Mouse (Mus musculus) erythroblast, embryonic 14.5 days (primary cell): Measurements from ENCODE around the gene Nsmce4a. TPM values are rescaled to one million over a fixed set of nuclear protein-coding genes. Genes with fewer than 3 reads are reported as not detected.

ENCODE experiments used
- H3K27me3 ChIP-seq: 2 replicates; pipeline ENCODE4 v1.6.1; 2012; ENCODE audit warnings: inconsistent platforms; ENCODE audit not compliant: control insufficient read depth
- H3K36me3 ChIP-seq: 2 replicates; pipeline ENCODE4 v1.6.1; 2012; ENCODE audit warnings: mild to moderate bottlenecking, inconsistent platforms; ENCODE audit not compliant: control insufficient read depth
- H3K4me1 ChIP-seq: 2 replicates; pipeline ENCODE4 v1.6.1; 2012; ENCODE audit warnings: inconsistent platforms; ENCODE audit not compliant: control insufficient read depth
- H3K4me3 ChIP-seq: replicated peaks from 2 replicates; pipeline ENCODE3; 2012; ENCODE audit warnings: moderate library complexity, mild to moderate bottlenecking, inconsistent platforms
- H3K9me3 ChIP-seq: 2 replicates; pipeline ENCODE4 v1.6.1; 2012; ENCODE audit warnings: low read length, inconsistent platforms, mixed read lengths; ENCODE audit not compliant: control insufficient read depth
- GATA1 ChIP-seq: IDR thresholded peaks from 2 replicates; pipeline ENCODE4 v1.6.1; 2012; ENCODE audit warnings: low read length, inconsistent platforms, mixed read lengths
- TAL1 ChIP-seq: IDR thresholded peaks from 3 replicates; pipeline ENCODE4 v1.6.1; 2012; ENCODE audit warnings: low read length, inconsistent platforms, mixed read lengths
- polyA plus RNA-seq: library from polyadenylated mRNA; stranded (reverse); fragments of >175 nt; gene quantifications from 2 replicates; pipeline ENCODE4 v1.2.3, GENCODE M21; 2012

Nsmce4a gene
- polyA plus RNA-seq, 1 experiment: 20.5 TPM

- Histone ChIP-seq H3K9me3 (no peaks in the 10 kb centered on the region), H3K4me1 (peaks cover 33% of the 10 kb centered on the region), H3K27me3 (no peaks in the 10 kb centered on the region), H3K36me3 (no peaks in the 10 kb centered on the region), H3K4me3 (no peak overlapping the region)
- TF ChIP-seq GATA1 (no peak), TAL1 (no peak)
Observed at GRCm38 (mm10) chr7:130564596-130564995, 8.3 kb downstream of the Nsmce4a start.

GRCm38 (mm10) chr7:130563880-130564279 is 9.0 kb downstream of the Nsmce4a start:
- Histone ChIP-seq H3K27me3 (no peaks in the 10 kb centered on the region), H3K4me3 (no peak overlapping the region), H3K4me1 (peaks cover 33% of the 10 kb centered on the region), H3K9me3 (no peaks in the 10 kb centered on the region), H3K36me3 (no peaks in the 10 kb centered on the region)
- TF ChIP-seq GATA1 (no peak), TAL1 (no peak)

GRCm38 (mm10) chr7:130563276-130563675 is 9.6 kb downstream of the Nsmce4a start:
- Histone ChIP-seq H3K4me3 (no peak overlapping the region), H3K4me1 (peaks cover 33% of the 10 kb centered on the region), H3K36me3 (no peaks in the 10 kb centered on the region), H3K27me3 (no peaks in the 10 kb centered on the region), H3K9me3 (no peaks in the 10 kb centered on the region)
- TF ChIP-seq TAL1 (no peak), GATA1 (no peak)

- H3K4me1 ChIP-seq: peaks cover 33% of the 10 kb centered on the region
- no peak for TF ChIP-seq TAL1
- TF ChIP-seq GATA1: no peak
- H3K27me3 ChIP-seq: no peaks in the 10 kb centered on the region
- no peak overlapping the region for H3K4me3 ChIP-seq
- H3K9me3 ChIP-seq: no peaks in the 10 kb centered on the region
- no peaks in the 10 kb centered on the region for H3K36me3 ChIP-seq
Observed at GRCm38 (mm10) chr7:130560933-130561332, 12.0 kb downstream of the Nsmce4a start.

GRCm38 (mm10) chr7:130558592-130558991 is 14.3 kb downstream of the Nsmce4a start:
- H3K36me3 ChIP-seq: no peaks in the 10 kb centered on the region
- peaks cover 18% of the 10 kb centered on the region for H3K4me1 ChIP-seq
- peaks cover 4% of the 10 kb centered on the region for H3K27me3 ChIP-seq
- no peaks in the 10 kb centered on the region for H3K9me3 ChIP-seq
- TF ChIP-seq GATA1 (no peak), TAL1 (no peak)
- no peak overlapping the region for H3K4me3 ChIP-seq

- no peaks in the 10 kb centered on the region for H3K9me3 ChIP-seq
Observed at GRCm38 (mm10) chr7:130555597-130555996, 17.3 kb downstream of the Nsmce4a start.

GRCm38 (mm10) chr7:130553321-130553720 is 19.6 kb downstream of the Nsmce4a start:
- no peaks in the 10 kb centered on the region for H3K4me1 ChIP-seq
- no peaks in the 10 kb centered on the region for H3K9me3 ChIP-seq
- no peak overlapping the region for H3K4me3 ChIP-seq
- H3K36me3 ChIP-seq: no peaks in the 10 kb centered on the region
- peaks cover 14% of the 10 kb centered on the region for H3K27me3 ChIP-seq
- no peak for TF ChIP-seq GATA1
- no peak for TF ChIP-seq TAL1

More at GRCm38 (mm10) chr7:130555597-130555996, 17.3 kb downstream of the Nsmce4a start:
- no peaks in the 10 kb centered on the region for H3K36me3 ChIP-seq
- TF ChIP-seq GATA1: no peak
- no peak for TF ChIP-seq TAL1
- H3K27me3 ChIP-seq: peaks cover 8% of the 10 kb centered on the region
- no peak overlapping the region for H3K4me3 ChIP-seq
- H3K4me1 ChIP-seq: peaks cover 2% of the 10 kb centered on the region

GRCm38 (mm10) chr7:130552780-130553179 is 20.1 kb downstream of the Nsmce4a start:
- Histone ChIP-seq H3K9me3 (no peaks in the 10 kb centered on the region), H3K4me1 (peaks cover 2% of the 10 kb centered on the region), H3K27me3 (peaks cover 14% of the 10 kb centered on the region), H3K36me3 (no peaks in the 10 kb centered on the region), H3K4me3 (no peak overlapping the region)
- TF ChIP-seq TAL1 (no peak), GATA1 (no peak)

GRCm38 (mm10) chr7:130547635-130548175 is 25.2 kb downstream of the Nsmce4a start:
- TF ChIP-seq TAL1 (no peak), GATA1 (no peak)
- H3K4me3 ChIP-seq: peak overlapping the region; percentile 98
- peaks cover 8% of the 10 kb centered on the region for H3K27me3 ChIP-seq
- peaks cover 32% of the 10 kb centered on the region for H3K4me1 ChIP-seq
- no peaks in the 10 kb centered on the region for H3K9me3 ChIP-seq
- peaks cover 30% of the 10 kb centered on the region for H3K36me3 ChIP-seq
